Mouse (Mus musculus): ENCODE measurements around the gene Atg9a.

Atg9a gene

GRCm38 (mm10) chr1:75215785-75216184, 23.8 kb upstream of the Atg9a start:
- DNase-seq (ENCODE audit: low spot score in 2 of 2): no peak

- peak in 1 of 2 experiments; percentile 56 for DNase-seq (ENCODE audit: low spot score in 2 of 2)
These were observed 22.9 kb upstream of the Atg9a start for GRCm38 (mm10) chr1:75214886-75215285.

- DNase-seq (ENCODE audit: low spot score in 2 of 2): no peak
These were observed 22.4 kb upstream of the Atg9a start for GRCm38 (mm10) chr1:75214442-75214841.

GRCm38 (mm10) chr1:75213096-75213495, 21.1 kb upstream of the Atg9a start:
- DNase-seq (ENCODE audit: low spot score in 2 of 2): no peak

GRCm38 (mm10) chr1:75212542-75212941, 20.5 kb upstream of the Atg9a start:
- no peak for DNase-seq (ENCODE audit: low spot score in 2 of 2)

GRCm38 (mm10) chr1:75211141-75211708, 19.2 kb upstream of the Atg9a start:
- DNase-seq (ENCODE audit: low spot score in 2 of 2): no peak

GRCm38 (mm10) chr1:75210136-75211087, 18.4 kb upstream of the Atg9a start, which contains the start of the genes Glb1l and Stk16:
Glb1l (minus strand) TSS chr1:75210813.
Stk16 (plus strand) TSS chr1:75210838.
- peak; percentile 95 to 97 for DNase-seq (ENCODE audit: low spot score in 2 of 2)

- peak; percentile 38 to 41 for DNase-seq (ENCODE audit: low spot score in 2 of 2)
These were observed 17.1 kb upstream of the Atg9a start for GRCm38 (mm10) chr1:75208967-75209678.

GRCm38 (mm10) chr1:75201236-75201635, 9.2 kb upstream of the Atg9a start:
- DNase-seq (ENCODE audit: low spot score in 2 of 2): no peak

GRCm38 (mm10) chr1:75192452-75192851, 456 bp upstream of the Atg9a start:
- DNase-seq (ENCODE audit: low spot score in 2 of 2): peak; percentile 19 to 54

GRCm38 (mm10) chr1:75191258-75191621, 756 bp downstream of the Atg9a start:
- DNase-seq (ENCODE audit: low spot score in 2 of 2): no peak

- DNase-seq (ENCODE audit: low spot score in 2 of 2): no peak
These were observed 1.4 kb downstream of the Atg9a start for GRCm38 (mm10) chr1:75190577-75190976.

- DNase-seq (ENCODE audit: low spot score in 2 of 2): no peak
These were observed 4.0 kb downstream of the Atg9a start for GRCm38 (mm10) chr1:75187914-75188483.

- no peak for DNase-seq (ENCODE audit: low spot score in 2 of 2)
These were observed 4.9 kb downstream of the Atg9a start for GRCm38 (mm10) chr1:75187126-75187525.

GRCm38 (mm10) chr1:75185495-75185894, 6.5 kb downstream of the Atg9a start:
- no peak for DNase-seq (ENCODE audit: low spot score in 2 of 2)

GRCm38 (mm10) chr1:75182160-75182559, 9.8 kb downstream of the Atg9a start:
- no peak for DNase-seq (ENCODE audit: low spot score in 2 of 2)

GRCm38 (mm10) chr1:75181377-75181870, 10.6 kb downstream of the Atg9a start:
- no peak for DNase-seq (ENCODE audit: low spot score in 2 of 2)

GRCm38 (mm10) chr1:75180741-75181140, 11.3 kb downstream of the Atg9a start:
- DNase-seq (ENCODE audit: low spot score in 2 of 2): no peak

- peak; percentile 75 to 88 for DNase-seq (ENCODE audit: low spot score in 2 of 2)
These were observed 11.8 kb downstream of the Atg9a start, which contains the start of gene Abcb6 for GRCm38 (mm10) chr1:75180105-75180590. Abcb6 (minus strand) TSS chr1:75180392.

GRCm38 (mm10) chr1:75179334-75180104, 12.5 kb downstream of the Atg9a start:
- DNase-seq (ENCODE audit: low spot score in 2 of 2): peak in 1 of 2 experiments; percentile 35
